Mouse (Mus musculus): Measurements from ENCODE around the gene Wbp1.
A peak's percentile ranks its signal among the peaks of the same experiment; 100 is the strongest.

Wbp1 gene

DNA sequence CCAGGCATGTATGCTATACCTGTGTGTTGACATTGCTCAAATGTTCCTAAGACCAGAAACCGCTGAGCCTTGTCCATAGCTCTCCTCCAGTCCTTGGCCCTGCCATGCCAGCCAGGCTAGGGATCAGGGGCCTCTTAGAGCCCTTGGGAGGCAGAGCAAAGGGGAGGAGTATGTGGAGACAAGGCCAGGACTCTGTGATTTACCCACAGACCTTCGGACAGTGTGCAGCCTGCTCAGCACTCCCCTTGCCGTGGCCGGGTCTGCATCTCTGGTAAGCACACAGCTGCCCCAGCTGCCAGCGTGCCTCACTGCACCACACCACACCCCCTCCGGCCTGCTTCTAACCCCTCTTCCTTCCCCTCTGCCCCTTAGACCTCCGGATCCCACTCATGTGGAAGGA lies 25.9 kb upstream of the Wbp1 start:
- Histone ChIP-seq H3K36me3 (ENCODE audit: insufficient read depth, low read length) (peaks cover 6% of the 10 kb centered on the region), H3K9me3 (ENCODE audit: low read length) (no peaks in the 10 kb centered on the region), H3K4me3 (replicated peaks; ENCODE audit: low read length) (0 out of 2 replicates have a peak overlapping the region, but pooled peaks have one; percentile 1), H3K4me1 (replicated peaks; ENCODE audit: low read depth, low read length) (peaks cover 69% of the 10 kb centered on the region), H3K27me3 (ENCODE audit: insufficient read depth, low read length) (peaks cover 49% of the 10 kb centered on the region)
- TF ChIP-seq NANOG (IDR thresholded peaks at IDR 0.05; ENCODE audit: borderline replicate concordance, low read length) (no peak), CTCF (conservative IDR thresholded peaks at IDR 0.05; ENCODE audit: low read length) (no peak), POU5F1 (IDR thresholded peaks at IDR 0.05; ENCODE audit: borderline replicate concordance, low read length) (no peak)

DNA sequence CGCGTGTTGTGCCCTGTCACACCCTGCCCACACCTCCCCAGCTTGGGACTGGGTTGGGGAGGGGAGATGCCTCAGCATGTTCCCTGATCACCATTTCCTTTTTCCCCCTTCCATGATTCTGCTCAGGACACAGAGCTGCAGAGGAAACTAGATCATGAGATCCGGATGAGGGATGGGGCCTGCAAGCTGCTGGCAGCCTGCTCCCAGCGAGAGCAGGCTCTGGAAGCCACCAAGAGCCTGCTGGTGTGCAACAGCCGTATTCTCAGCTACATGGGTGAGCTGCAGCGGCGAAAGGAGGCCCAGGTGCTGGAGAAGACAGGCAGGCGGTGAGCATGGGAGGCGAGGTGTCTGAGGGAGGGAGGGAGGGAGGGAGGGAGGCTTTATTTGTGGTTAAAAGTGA lies 24.4 kb upstream of the Wbp1 start:
- no peak for TF ChIP-seq NANOG (IDR thresholded peaks at IDR 0.05; ENCODE audit: borderline replicate concordance, low read length)
- no peak for TF ChIP-seq POU5F1 (IDR thresholded peaks at IDR 0.05; ENCODE audit: borderline replicate concordance, low read length)
- no peak for TF ChIP-seq CTCF (conservative IDR thresholded peaks at IDR 0.05; ENCODE audit: low read length)
- peaks cover 6% of the 10 kb centered on the region for H3K36me3 ChIP-seq (ENCODE audit: insufficient read depth, low read length)
- peak overlapping the region; percentile 26; the same call in 1 of the 2 replicates for H3K4me3 ChIP-seq (replicated peaks; ENCODE audit: low read length)
- H3K9me3 ChIP-seq (ENCODE audit: low read length) = peaks cover 5% of the 10 kb centered on the region; the same call in 1 of the 2 replicates
- H3K27me3 ChIP-seq (ENCODE audit: insufficient read depth, low read length) = peaks cover 53% of the 10 kb centered on the region
- peaks cover 57% of the 10 kb centered on the region for H3K4me1 ChIP-seq (replicated peaks; ENCODE audit: low read depth, low read length)

DNA sequence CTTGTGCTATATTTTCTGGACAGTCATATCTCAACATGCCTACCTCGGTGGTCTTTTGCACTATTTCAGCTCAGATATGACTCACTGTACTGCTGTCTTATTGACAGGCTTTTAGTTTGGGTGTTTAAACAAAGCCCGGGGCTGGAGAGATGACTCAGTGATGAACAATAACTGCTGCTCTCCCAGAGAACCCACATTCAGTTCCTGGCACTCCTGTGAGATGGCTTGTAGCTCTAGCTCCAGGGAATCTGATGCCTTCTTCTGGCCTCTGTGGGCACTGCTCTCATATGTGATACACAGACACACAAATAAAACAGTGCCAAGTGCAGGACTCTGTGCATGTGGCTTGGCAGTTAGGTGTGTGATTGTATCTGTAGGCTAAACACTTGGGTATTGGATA lies 23.9 kb upstream of the Wbp1 start:
- Histone ChIP-seq H3K27me3 (ENCODE audit: insufficient read depth, low read length) (peaks cover 54% of the 10 kb centered on the region), H3K4me3 (replicated peaks; ENCODE audit: low read length) (no peak overlapping the region), H3K4me1 (replicated peaks; ENCODE audit: low read depth, low read length) (peaks cover 51% of the 10 kb centered on the region), H3K9me3 (ENCODE audit: low read length) (peaks cover 5% of the 10 kb centered on the region; the same call in 1 of the 2 replicates), H3K36me3 (ENCODE audit: insufficient read depth, low read length) (peaks cover 6% of the 10 kb centered on the region)
- TF ChIP-seq POU5F1 (IDR thresholded peaks at IDR 0.05; ENCODE audit: borderline replicate concordance, low read length) (no peak), CTCF (conservative IDR thresholded peaks at IDR 0.05; ENCODE audit: low read length) (no peak), NANOG (IDR thresholded peaks at IDR 0.05; ENCODE audit: borderline replicate concordance, low read length) (no peak)

DNA sequence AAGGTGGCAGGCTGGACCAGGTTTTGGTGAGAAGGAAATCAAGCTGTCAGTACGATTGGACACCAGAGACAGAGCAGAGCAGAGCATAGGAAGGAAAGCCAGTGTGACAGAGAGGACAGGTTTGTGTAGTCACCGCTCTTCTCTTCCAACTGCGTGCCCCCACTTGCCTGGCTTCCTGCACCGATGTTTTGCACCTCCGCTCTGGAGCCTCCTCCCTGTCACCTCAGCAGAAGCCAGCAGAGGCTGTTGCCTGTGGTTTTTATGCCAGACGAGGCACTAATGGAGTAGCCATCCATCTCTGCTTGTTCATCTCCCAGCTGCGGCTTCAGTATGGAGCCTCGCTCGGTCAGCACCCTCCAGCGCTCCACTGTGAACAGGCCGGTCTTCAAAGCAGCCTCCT lies 21.5 kb upstream of the Wbp1 start:
- peaks cover 71% of the 10 kb centered on the region for H3K27me3 ChIP-seq (ENCODE audit: insufficient read depth, low read length)
- H3K36me3 ChIP-seq (ENCODE audit: insufficient read depth, low read length) = no peaks in the 10 kb centered on the region
- peaks cover 5% of the 10 kb centered on the region; the same call in 1 of the 2 replicates for H3K9me3 ChIP-seq (ENCODE audit: low read length)
- TF ChIP-seq CTCF (conservative IDR thresholded peaks at IDR 0.05; ENCODE audit: low read length) = no peak
- no peak for TF ChIP-seq POU5F1 (IDR thresholded peaks at IDR 0.05; ENCODE audit: borderline replicate concordance, low read length)
- no peak for TF ChIP-seq NANOG (IDR thresholded peaks at IDR 0.05; ENCODE audit: borderline replicate concordance, low read length)
- H3K4me1 ChIP-seq (replicated peaks; ENCODE audit: low read depth, low read length) = peaks cover 56% of the 10 kb centered on the region
- H3K4me3 ChIP-seq (replicated peaks; ENCODE audit: low read length) = peak overlapping the region; percentile 77

DNA sequence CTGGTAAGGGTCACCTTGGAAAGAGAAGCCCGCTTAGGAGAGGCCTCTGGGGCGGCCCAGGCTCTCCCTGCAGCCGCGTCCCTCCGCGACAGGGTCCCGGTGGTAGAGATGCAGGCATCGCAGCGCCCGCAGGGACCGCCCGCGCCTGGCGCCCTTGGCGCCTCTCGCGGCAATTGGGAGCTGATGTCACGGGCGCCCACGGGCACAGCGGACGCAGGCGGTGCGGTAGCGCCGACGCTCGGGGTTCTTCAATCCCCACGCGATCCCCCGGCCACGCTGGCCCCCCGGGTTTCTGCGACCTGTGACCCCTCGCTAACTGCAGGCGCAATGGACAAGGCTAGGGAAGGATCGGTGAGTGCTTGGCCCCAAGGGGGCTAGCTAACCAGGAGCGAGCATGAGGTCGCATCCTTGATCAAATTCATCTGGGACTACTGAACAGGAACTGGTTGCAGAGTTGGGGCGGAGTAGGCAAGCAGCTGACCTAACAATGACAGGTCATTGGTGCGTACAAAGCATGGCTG lies 20.9 kb upstream of the Wbp1 start:
- peaks cover 5% of the 10 kb centered on the region; the same call in 1 of the 2 replicates for H3K9me3 ChIP-seq (ENCODE audit: low read length)
- H3K36me3 ChIP-seq (ENCODE audit: insufficient read depth, low read length) = no peaks in the 10 kb centered on the region
- H3K27me3 ChIP-seq (ENCODE audit: insufficient read depth, low read length) = peaks cover 71% of the 10 kb centered on the region
- peak overlapping the region; percentile 77 for H3K4me3 ChIP-seq (replicated peaks; ENCODE audit: low read length)
- TF ChIP-seq POU5F1 (IDR thresholded peaks at IDR 0.05; ENCODE audit: borderline replicate concordance, low read length) (no peak), NANOG (IDR thresholded peaks at IDR 0.05; ENCODE audit: borderline replicate concordance, low read length) (no peak)
- peaks cover 56% of the 10 kb centered on the region for H3K4me1 ChIP-seq (replicated peaks; ENCODE audit: low read depth, low read length)

DNA sequence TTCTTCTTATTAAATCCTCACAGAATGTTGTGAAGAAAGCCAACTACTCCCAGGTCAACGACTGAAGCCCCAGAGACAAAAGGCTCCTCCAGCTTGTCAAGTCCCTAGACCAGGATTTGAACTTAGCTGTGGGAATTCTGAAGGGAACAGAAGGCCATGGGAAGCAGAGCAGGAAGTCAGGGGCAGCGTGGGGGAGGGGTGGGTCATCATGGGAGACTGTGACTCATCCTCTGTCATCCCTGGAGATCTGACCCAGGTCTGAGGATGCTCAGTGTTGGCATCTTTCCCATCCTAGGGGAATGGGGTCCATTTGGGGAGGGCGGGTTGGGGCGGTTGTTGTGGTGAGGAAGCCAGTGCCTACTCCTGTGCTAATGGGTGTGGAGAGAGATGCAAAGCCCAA lies 20.3 kb upstream of the Wbp1 start:
- TF ChIP-seq NANOG (IDR thresholded peaks at IDR 0.05; ENCODE audit: borderline replicate concordance, low read length) = no peak
- no peak for TF ChIP-seq POU5F1 (IDR thresholded peaks at IDR 0.05; ENCODE audit: borderline replicate concordance, low read length)
- TF ChIP-seq CTCF (conservative IDR thresholded peaks at IDR 0.05; ENCODE audit: low read length) = no peak

DNA sequence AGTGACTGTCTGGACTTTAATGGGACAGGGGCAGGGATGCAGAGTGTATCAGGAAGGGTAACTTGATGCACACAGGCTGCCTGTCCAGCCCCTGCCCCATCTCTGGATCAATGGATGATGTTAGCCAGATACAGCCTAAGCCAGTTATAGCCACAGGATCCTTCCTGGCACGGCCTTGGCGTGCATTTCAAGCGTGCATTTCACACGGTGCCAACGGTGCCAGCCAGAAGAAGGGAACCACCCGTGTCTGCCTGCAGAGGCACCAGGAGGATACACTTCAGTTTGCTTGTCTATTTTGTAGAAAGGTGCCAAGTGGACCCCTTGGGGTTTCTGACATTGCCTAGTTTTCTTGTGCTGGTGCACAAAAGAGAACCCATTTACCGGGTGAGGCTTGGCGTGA lies 18.7 kb upstream of the Wbp1 start:
- Histone ChIP-seq H3K36me3 (ENCODE audit: insufficient read depth, low read length) (no peaks in the 10 kb centered on the region), H3K27me3 (ENCODE audit: insufficient read depth, low read length) (peaks cover 90% of the 10 kb centered on the region)
- TF ChIP-seq CTCF (conservative IDR thresholded peaks at IDR 0.05; ENCODE audit: low read length) (no peak), NANOG (IDR thresholded peaks at IDR 0.05; ENCODE audit: borderline replicate concordance, low read length) (no peak), POU5F1 (IDR thresholded peaks at IDR 0.05; ENCODE audit: borderline replicate concordance, low read length) (no peak)

More for the DNA sequence above, 20.3 kb upstream of the Wbp1 start:
- peak overlapping the region; percentile 77 for H3K4me3 ChIP-seq (replicated peaks; ENCODE audit: low read length)
- peaks cover 56% of the 10 kb centered on the region for H3K4me1 ChIP-seq (replicated peaks; ENCODE audit: low read depth, low read length)
- peaks cover 76% of the 10 kb centered on the region for H3K27me3 ChIP-seq (ENCODE audit: insufficient read depth, low read length)
- no peaks in the 10 kb centered on the region for H3K36me3 ChIP-seq (ENCODE audit: insufficient read depth, low read length)
- H3K9me3 ChIP-seq (ENCODE audit: low read length) = peaks cover 5% of the 10 kb centered on the region; the same call in 1 of the 2 replicates

DNA sequence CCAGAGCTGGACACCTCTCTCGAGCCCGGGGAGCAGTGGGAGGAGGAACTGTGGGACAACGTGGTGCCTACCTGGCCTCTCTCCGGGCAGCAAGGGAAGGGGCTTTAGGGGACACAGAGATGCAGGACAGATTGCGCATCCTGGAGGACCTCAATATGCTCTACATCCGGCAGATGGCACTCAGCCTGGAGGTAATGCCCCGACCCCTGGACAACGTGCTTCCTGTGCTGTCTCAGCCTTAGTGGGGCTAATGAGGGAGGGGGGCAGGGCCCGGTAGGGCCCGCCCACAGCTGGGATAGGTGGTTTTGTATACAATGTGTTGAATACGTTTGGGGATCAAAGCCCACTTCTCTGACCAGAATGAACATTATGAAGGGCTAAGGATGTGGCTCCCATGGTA lies 16.7 kb upstream of the Wbp1 start:
- no peaks in the 10 kb centered on the region for H3K36me3 ChIP-seq (ENCODE audit: insufficient read depth, low read length)
- H3K9me3 ChIP-seq (ENCODE audit: low read length) = peaks cover 5% of the 10 kb centered on the region; the same call in 1 of the 2 replicates
- peaks cover 50% of the 10 kb centered on the region for H3K4me1 ChIP-seq (replicated peaks; ENCODE audit: low read depth, low read length)
- peak overlapping the region; percentile 69 for H3K4me3 ChIP-seq (replicated peaks; ENCODE audit: low read length)
- TF ChIP-seq NANOG (IDR thresholded peaks at IDR 0.05; ENCODE audit: borderline replicate concordance, low read length) (no peak), POU5F1 (IDR thresholded peaks at IDR 0.05; ENCODE audit: borderline replicate concordance, low read length) (no peak), CTCF (conservative IDR thresholded peaks at IDR 0.05; ENCODE audit: low read length) (no peak)
- peaks cover 86% of the 10 kb centered on the region for H3K27me3 ChIP-seq (ENCODE audit: insufficient read depth, low read length)

More for the DNA sequence above, 18.7 kb upstream of the Wbp1 start:
- peaks cover 5% of the 10 kb centered on the region; the same call in 1 of the 2 replicates for H3K9me3 ChIP-seq (ENCODE audit: low read length)
- peaks cover 56% of the 10 kb centered on the region for H3K4me1 ChIP-seq (replicated peaks; ENCODE audit: low read depth, low read length)
- H3K4me3 ChIP-seq (replicated peaks; ENCODE audit: low read length) = no peak overlapping the region

DNA sequence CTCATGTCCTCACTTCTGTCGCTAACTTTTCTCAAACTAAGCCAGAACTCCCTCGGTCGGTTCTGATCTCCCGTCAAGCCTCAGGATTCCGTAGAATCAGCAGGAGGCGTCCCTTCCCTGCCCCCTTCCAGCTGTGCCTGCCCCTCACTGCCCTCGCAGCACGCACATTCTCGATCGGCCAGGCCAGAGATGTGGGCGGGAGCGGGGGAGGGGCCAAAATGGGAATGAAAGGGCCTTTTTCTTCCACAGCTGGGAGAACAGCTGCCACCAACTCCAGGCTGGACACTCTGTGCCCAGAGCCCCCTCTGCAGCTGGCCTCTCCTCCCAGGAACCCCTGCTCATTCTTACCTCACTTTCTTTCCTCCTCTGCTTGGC lies 16.2 kb upstream of the Wbp1 start:
- H3K9me3 ChIP-seq (ENCODE audit: low read length) = peaks cover 5% of the 10 kb centered on the region; the same call in 1 of the 2 replicates

More for the DNA sequence above, 16.2 kb upstream of the Wbp1 start:
- Histone ChIP-seq H3K4me1 (replicated peaks; ENCODE audit: low read depth, low read length) (peaks cover 47% of the 10 kb centered on the region), H3K27me3 (ENCODE audit: insufficient read depth, low read length) (peaks cover 82% of the 10 kb centered on the region), H3K4me3 (replicated peaks; ENCODE audit: low read length) (peak overlapping the region; percentile 69), H3K36me3 (ENCODE audit: insufficient read depth, low read length) (no peaks in the 10 kb centered on the region)
- TF ChIP-seq POU5F1 (IDR thresholded peaks at IDR 0.05; ENCODE audit: borderline replicate concordance, low read length) (no peak), CTCF (conservative IDR thresholded peaks at IDR 0.05; ENCODE audit: low read length) (no peak), NANOG (IDR thresholded peaks at IDR 0.05; ENCODE audit: borderline replicate concordance, low read length) (no peak)
